Mouse (Mus musculus): ENCODE measurements around the gene Col4a3. TPM values are rescaled to one million over a fixed set of nuclear protein-coding genes. Genes with fewer than 3 reads are reported as not detected.

Col4a3 gene
- polyA plus RNA-seq (2012; rRNA removed) = 0.20 TPM in 2 replicates

GRCm38 (mm10) chr1:82586713-82587399, at the start of gene Col4a3, which contains the start of gene Col4a4:
Col4a3 (plus strand) TSS chr1:82586921.
Col4a4 (minus strand) TSS chr1:82586849.
- no peak for TF ChIP-seq POLR2A (IDR thresholded peaks at IDR 0.05; ENCODE audit: low read depth, low read length)
- no peak for TF ChIP-seq CTCF (IDR thresholded peaks at IDR 0.05; ENCODE audit: extremely low read depth, insufficient read length, insufficient replicate concordance, low read depth, low read length)
- Histone ChIP-seq H3K27ac (ENCODE audit: insufficient read depth, low read depth, low read length) (no peak within 1 kb of the TSS), H3K36me3 (ENCODE audit: control insufficient read depth, insufficient read depth, low read length) (no peaks in the 10 kb centered on the region), H3K4me1 (ENCODE audit: control insufficient read depth, insufficient read depth, insufficient read length, low read length) (peaks cover 5% of the 10 kb centered on the region; the same call in 1 of the 2 replicates), H3K27me3 (ENCODE audit: control insufficient read depth, insufficient read depth, low read length) (no peaks in the 10 kb centered on the region; the same call in 1 of the 2 replicates), H3K4me3 (ENCODE audit: low read depth, low read length) (peak within 1 kb of the TSS; percentile 26)
- 2% methylated on average over 34 of the region's 34 CpGs for WGBS

DNA sequence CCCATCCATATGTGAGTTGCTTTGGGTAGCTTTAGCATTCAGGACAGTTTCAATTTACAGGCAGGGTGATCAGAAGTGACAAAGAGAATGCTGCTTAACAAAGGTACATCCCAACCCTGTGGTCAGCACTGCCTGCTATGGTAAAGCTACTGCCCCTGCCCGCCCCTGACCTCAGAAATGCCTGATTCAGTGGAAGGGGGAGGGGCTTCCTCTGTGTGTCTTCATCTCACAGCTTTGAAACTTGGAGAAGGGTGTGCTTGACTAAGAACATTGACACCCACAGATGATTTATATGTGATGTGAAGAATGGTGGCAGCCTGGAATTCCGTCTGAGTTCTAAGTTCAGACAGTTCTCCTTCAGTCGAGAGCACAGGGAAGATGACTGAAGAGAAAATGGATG, 48.9 kb upstream of the Col4a3 start:
- Histone ChIP-seq H3K4me1 (ENCODE audit: control insufficient read depth, insufficient read depth, insufficient read length, low read length) (no peaks in the 10 kb centered on the region), H3K36me3 (ENCODE audit: control insufficient read depth, insufficient read depth, low read length) (no peaks in the 10 kb centered on the region), H3K4me3 (ENCODE audit: low read depth, low read length) (no peak overlapping the region), H3K27me3 (ENCODE audit: control insufficient read depth, insufficient read depth, low read length) (no peaks in the 10 kb centered on the region), H3K27ac (ENCODE audit: insufficient read depth, low read depth, low read length) (no peak overlapping the region)
- 59% methylated on average over 3 of the region's 3 CpGs for WGBS
- TF ChIP-seq CTCF (IDR thresholded peaks at IDR 0.05; ENCODE audit: extremely low read depth, insufficient read length, insufficient replicate concordance, low read depth, low read length) (no peak), POLR2A (IDR thresholded peaks at IDR 0.05; ENCODE audit: low read depth, low read length) (no peak)

DNA sequence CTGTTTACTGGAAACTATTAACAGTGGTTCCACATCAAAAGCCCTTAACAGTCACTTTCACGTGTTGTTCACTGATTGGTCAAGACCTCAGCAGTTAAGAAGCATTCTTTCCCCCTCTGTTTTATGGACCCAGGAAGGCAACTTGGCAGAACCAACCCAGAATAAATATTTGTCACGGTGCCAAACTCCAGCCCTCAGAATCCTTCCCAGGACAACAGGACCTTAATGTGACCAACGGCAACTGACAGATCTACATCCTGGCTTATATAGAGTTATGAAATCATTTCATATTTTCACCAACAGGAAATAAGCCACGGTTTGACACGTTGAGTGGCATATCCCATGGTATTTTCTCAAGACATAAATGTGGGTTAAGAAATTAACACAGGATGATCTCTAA, 46.7 kb upstream of the Col4a3 start:
- no peak for TF ChIP-seq POLR2A (IDR thresholded peaks at IDR 0.05; ENCODE audit: low read depth, low read length)
- no peak for TF ChIP-seq CTCF (IDR thresholded peaks at IDR 0.05; ENCODE audit: extremely low read depth, insufficient read length, insufficient replicate concordance, low read depth, low read length)
- H3K36me3 ChIP-seq (ENCODE audit: control insufficient read depth, insufficient read depth, low read length) = no peaks in the 10 kb centered on the region
- no peaks in the 10 kb centered on the region for H3K4me1 ChIP-seq (ENCODE audit: control insufficient read depth, insufficient read depth, insufficient read length, low read length)
- no peak overlapping the region for H3K27ac ChIP-seq (ENCODE audit: insufficient read depth, low read depth, low read length)
- no peaks in the 10 kb centered on the region for H3K27me3 ChIP-seq (ENCODE audit: control insufficient read depth, insufficient read depth, low read length)
- H3K4me3 ChIP-seq (ENCODE audit: low read depth, low read length) = no peak overlapping the region
- WGBS = 49% methylated on average over 5 of the region's 5 CpGs

DNA sequence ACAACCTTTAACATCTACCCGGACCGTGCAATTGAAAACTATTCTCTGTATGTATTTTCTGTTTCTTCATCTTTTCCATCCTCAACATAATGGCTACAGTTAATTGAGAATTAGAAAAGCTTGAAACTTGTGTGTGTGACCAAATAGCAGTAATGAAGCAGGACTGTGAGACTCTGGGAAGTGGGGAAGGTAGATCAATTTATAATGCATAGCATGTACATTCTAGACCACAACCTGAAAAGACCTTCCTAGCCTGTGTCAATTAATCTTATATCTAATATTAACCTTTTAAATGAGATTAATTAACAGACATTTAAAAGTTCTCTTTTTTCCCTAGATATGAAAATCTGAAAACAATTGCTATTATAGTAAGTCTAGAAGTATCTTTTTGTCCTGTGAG, 42.8 kb upstream of the Col4a3 start:
- no peaks in the 10 kb centered on the region for H3K4me1 ChIP-seq (ENCODE audit: control insufficient read depth, insufficient read depth, insufficient read length, low read length)
- no peak overlapping the region for H3K4me3 ChIP-seq (ENCODE audit: low read depth, low read length)
- no peaks in the 10 kb centered on the region for H3K27me3 ChIP-seq (ENCODE audit: control insufficient read depth, insufficient read depth, low read length)
- H3K36me3 ChIP-seq (ENCODE audit: control insufficient read depth, insufficient read depth, low read length) = no peaks in the 10 kb centered on the region
- H3K27ac ChIP-seq (ENCODE audit: insufficient read depth, low read depth, low read length) = no peak overlapping the region
- TF ChIP-seq CTCF (IDR thresholded peaks at IDR 0.05; ENCODE audit: extremely low read depth, insufficient read length, insufficient replicate concordance, low read depth, low read length) (no peak), POLR2A (IDR thresholded peaks at IDR 0.05; ENCODE audit: low read depth, low read length) (no peak)
- 86% methylated on average over 2 of the region's 2 CpGs for WGBS

- no peaks in the 10 kb centered on the region for H3K36me3 ChIP-seq (ENCODE audit: control insufficient read depth, insufficient read depth, low read length)
- 58% methylated on average over 6 of the region's 6 CpGs for WGBS
- H3K4me1 ChIP-seq (ENCODE audit: control insufficient read depth, insufficient read depth, insufficient read length, low read length) = no peaks in the 10 kb centered on the region
- no peak overlapping the region for H3K27ac ChIP-seq (ENCODE audit: insufficient read depth, low read depth, low read length)
- no peaks in the 10 kb centered on the region for H3K27me3 ChIP-seq (ENCODE audit: control insufficient read depth, insufficient read depth, low read length)
- TF ChIP-seq CTCF (IDR thresholded peaks at IDR 0.05; ENCODE audit: extremely low read depth, insufficient read length, insufficient replicate concordance, low read depth, low read length) (no peak), POLR2A (IDR thresholded peaks at IDR 0.05; ENCODE audit: low read depth, low read length) (no peak)
- H3K4me3 ChIP-seq (ENCODE audit: low read depth, low read length) = no peak overlapping the region
Observed at GRCm38 (mm10) chr1:82544419-82545185, 42.1 kb upstream of the Col4a3 start.

- WGBS = 70% methylated on average over 8 of the region's 8 CpGs
- TF ChIP-seq CTCF (IDR thresholded peaks at IDR 0.05; ENCODE audit: extremely low read depth, insufficient read length, insufficient replicate concordance, low read depth, low read length) (no peak), POLR2A (IDR thresholded peaks at IDR 0.05; ENCODE audit: low read depth, low read length) (no peak)
Observed at GRCm38 (mm10) chr1:82545199-82545960, 41.3 kb upstream of the Col4a3 start.

More at GRCm38 (mm10) chr1:82545199-82545960, 41.3 kb upstream of the Col4a3 start:
- Histone ChIP-seq H3K4me1 (ENCODE audit: control insufficient read depth, insufficient read depth, insufficient read length, low read length) (no peaks in the 10 kb centered on the region), H3K27ac (ENCODE audit: insufficient read depth, low read depth, low read length) (no peak overlapping the region), H3K36me3 (ENCODE audit: control insufficient read depth, insufficient read depth, low read length) (no peaks in the 10 kb centered on the region), H3K27me3 (ENCODE audit: control insufficient read depth, insufficient read depth, low read length) (no peaks in the 10 kb centered on the region), H3K4me3 (ENCODE audit: low read depth, low read length) (no peak overlapping the region)
